Mouse (Mus musculus) CD4-positive, CD25-positive, alpha-beta regulatory T cell, adult 4 months (primary cell): ENCODE results near the gene Phf3. TPM values are rescaled to one million over a fixed set of nuclear protein-coding genes. Genes with fewer than 3 reads are reported as not detected.

Experiments
- ATAC-seq: one replicate; pipeline ENCODE4 v1.8.0; 2017
- polyA plus RNA-seq, 2 experiments: library from polyadenylated mRNA; unstranded; fragments of 100-300 nt; shearing (Covaris generic); gene quantifications; one replicate each; pipeline ENCODE4 v1.2.1; 2017

Phf3 gene
- polyA plus RNA-seq, 2 experiments from 2014 or later = 26.9 TPM

GRCm38 (mm10) chr1:30756794-30757193 lies 116.9 kb downstream of the Phf3 start:
- no peak for ATAC-seq

DNA sequence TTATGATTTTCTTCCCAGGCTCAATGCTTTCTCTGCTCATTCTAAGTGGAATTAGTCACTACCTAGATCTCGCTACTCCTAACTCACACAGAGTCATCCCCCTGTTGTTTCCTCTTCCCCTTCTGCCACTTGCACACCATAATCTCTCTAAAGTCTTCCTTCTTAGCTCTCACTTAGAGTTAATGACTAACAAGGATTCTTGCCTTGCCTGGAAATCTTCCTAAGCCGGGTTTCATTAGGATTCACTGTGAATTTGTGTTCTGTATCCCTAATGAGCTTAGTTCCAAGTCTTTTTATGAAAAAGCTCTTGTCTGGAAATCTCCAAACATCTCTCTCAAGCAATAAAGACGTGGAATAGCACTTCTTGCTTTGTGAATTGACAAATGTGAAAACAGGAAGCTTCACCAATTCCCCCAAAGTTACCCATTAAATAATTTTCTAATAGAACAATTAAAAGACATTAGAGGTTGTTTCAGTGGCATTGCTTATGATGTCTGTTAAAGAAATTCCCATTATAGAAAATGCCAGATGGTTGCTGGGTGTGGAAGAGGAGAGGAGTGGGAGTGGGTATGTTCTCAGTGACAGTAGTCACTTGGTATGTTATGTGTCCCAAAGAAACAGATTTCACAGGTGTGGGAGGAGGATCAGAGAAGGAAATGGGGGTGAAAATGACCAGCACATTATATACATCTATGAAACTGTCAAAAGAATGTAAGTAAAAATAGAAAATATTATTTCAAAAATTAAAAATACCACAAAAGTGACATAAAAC lies 118.1 kb downstream of the Phf3 start:
- ATAC-seq = no peak

Other genes starting within 250 kb of the Phf3 start
- not detected for gene AC153137.1, start 104.0 kb upstream of the Phf3 start, polyA plus RNA-seq